Mouse (Mus musculus): ENCODE results near the gene Ncoa6. TPM values are rescaled to one million over a fixed set of nuclear protein-coding genes. Genes with fewer than 3 reads are reported as not detected.

Gene Ncoa6
- total RNA-seq, 1 experiment from 2014 or later = 12.5 TPM

Other genes with a start within 250 kb of the Ncoa6 start
- 237 and 279 TPM in 2 replicates for gene Dynlrb1, start 237.4 kb downstream of the Ncoa6 start, total RNA-seq (2017)
- gene Map1lc3a, start 197.6 kb downstream of the Ncoa6 start, total RNA-seq (2017) = 2.6 and 4.8 TPM in 2 replicates
- gene Pigu, start 116.5 kb downstream of the Ncoa6 start, total RNA-seq (2017) = 43.4 and 48.2 TPM in 2 replicates
- 4.2 and 19.3 TPM in 2 replicates for gene Trp53inp2, start 92.8 kb downstream of the Ncoa6 start, total RNA-seq (2017)
- 16.6 and 19.4 TPM in 2 replicates for gene Acss2, start 44.1 kb upstream of the Ncoa6 start, total RNA-seq (2017)
- gene Ggt7, start 44.3 kb upstream of the Ncoa6 start, total RNA-seq (2017) = not detected in 2 replicates
- gene Gss, start 118.9 kb upstream of the Ncoa6 start, total RNA-seq (2017) = 18.3 and 32.5 TPM in 2 replicates
- 0.10 TPM in 1 of 2 replicates, not detected in the other for gene Myh7b, start 137.3 kb upstream of the Ncoa6 start, total RNA-seq (2017)
- 82.7 and 112 TPM in 2 replicates for gene Trpc4ap, start 218.5 kb upstream of the Ncoa6 start, total RNA-seq (2017)

All from hematopoietic stem cell, adult 5-6 weeks (primary cell).